Mouse (Mus musculus): Measurements from ENCODE around the gene Celf5.

Celf5 gene

DNA sequence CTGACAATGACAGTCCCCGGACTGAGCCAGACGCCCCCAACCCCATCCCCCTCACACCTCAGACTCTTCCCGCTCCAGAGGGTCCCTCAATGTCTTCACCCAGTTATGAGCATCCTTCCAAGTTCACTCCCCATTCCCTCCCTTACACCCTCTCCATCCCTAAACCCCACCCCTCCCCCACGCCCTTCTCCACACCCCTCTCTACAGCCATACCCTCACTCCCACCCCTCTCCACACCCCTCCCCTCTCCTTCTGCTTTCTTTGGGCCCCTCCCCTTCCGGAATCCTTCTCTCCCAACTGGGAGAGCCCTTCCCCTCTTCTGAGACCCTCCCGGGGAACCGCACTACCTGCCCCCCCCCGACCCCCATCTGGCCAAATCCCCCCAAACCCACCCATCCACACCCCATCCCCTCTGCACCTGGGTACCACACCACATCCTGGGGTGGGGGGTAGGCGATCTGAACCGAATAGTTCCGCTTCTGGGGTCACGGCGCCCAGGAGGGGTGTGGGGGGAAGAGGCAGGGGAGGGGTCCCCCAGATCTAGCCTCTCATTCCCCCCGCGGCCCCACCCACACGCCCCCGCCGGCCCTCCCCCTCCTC lies 10.0 kb downstream of the Celf5 start:
- in situ Hi-C loops (cut with MboI): no loop called here

- in situ Hi-C loops (cut with MboI): no loop called here
These were observed 12.1 kb downstream of the Celf5 start for GRCm38 (mm10) chr10:81470454-81470853.

- in situ Hi-C loops (cut with MboI): no loop called here
These were observed 13.3 kb downstream of the Celf5 start for GRCm38 (mm10) chr10:81469253-81469652.

DNA sequence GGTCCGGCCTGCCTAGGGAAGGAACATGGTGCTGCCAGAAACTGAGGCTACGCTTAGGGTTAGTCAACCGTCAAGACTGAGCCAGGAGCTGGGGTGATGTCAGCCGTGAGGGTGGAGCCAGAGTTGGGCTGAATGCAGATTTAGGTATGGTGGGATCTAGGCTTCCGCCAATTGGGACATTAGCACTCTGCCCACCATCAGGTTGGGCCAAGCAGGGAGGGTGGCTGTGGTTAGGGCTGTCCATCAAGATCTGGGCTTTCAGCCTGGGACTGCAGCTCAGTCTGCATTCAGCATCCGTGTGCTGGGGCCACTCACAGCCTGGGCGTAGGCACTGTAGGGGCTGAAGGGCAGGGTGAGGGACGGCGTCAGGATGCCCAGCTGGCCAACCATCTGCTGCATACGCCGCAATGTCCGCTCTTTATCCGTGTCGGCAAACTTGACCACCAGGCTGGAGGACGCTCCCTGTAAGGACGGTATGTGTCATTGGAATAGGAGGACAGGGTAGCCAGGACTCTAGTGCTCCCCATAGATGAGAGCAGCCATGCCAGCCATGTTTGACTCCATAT lies 14.8 kb downstream of the Celf5 start:
- in situ Hi-C loops (cut with MboI): no loop called here

GRCm38 (mm10) chr10:81466881-81467280 lies 15.6 kb downstream of the Celf5 start:
- in situ Hi-C loops (cut with MboI): no loop called here

- in situ Hi-C loops (cut with MboI): no loop called here
These were observed 16.4 kb downstream of the Celf5 start for GRCm38 (mm10) chr10:81466066-81466465.

- in situ Hi-C loops (cut with MboI): no loop called here
These were observed 17.3 kb downstream of the Celf5 start for GRCm38 (mm10) chr10:81465265-81465645.

- in situ Hi-C loops (cut with MboI): no loop called here
These were observed 17.9 kb downstream of the Celf5 start for GRCm38 (mm10) chr10:81464405-81465264.

GRCm38 (mm10) chr10:81463531-81463930 lies 19.0 kb downstream of the Celf5 start:
- in situ Hi-C loops (cut with MboI): no loop called here

- in situ Hi-C loops (cut with MboI): no loop called here
These were observed 19.6 kb downstream of the Celf5 start for GRCm38 (mm10) chr10:81462917-81463316.

DNA sequence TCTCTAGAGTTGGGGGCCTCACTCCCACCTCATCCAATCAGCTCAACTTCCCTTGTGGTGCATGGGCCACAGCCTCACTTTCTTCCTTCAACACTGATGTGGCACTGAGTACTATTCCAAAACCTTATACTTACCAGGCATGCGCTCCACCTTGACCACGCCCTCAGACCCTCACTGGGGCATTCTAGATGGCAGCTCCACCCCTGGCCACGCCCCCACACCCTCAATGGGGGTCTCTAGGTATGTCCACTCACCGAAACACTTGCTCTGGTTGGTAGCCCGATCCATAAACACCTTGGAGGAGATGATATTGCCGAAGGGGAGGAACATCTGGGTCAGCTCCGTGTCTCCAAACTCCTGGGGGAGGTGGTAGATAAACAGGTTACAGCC lies 20.1 kb downstream of the Celf5 start:
- in situ Hi-C loops (cut with MboI): no loop called here

DNA sequence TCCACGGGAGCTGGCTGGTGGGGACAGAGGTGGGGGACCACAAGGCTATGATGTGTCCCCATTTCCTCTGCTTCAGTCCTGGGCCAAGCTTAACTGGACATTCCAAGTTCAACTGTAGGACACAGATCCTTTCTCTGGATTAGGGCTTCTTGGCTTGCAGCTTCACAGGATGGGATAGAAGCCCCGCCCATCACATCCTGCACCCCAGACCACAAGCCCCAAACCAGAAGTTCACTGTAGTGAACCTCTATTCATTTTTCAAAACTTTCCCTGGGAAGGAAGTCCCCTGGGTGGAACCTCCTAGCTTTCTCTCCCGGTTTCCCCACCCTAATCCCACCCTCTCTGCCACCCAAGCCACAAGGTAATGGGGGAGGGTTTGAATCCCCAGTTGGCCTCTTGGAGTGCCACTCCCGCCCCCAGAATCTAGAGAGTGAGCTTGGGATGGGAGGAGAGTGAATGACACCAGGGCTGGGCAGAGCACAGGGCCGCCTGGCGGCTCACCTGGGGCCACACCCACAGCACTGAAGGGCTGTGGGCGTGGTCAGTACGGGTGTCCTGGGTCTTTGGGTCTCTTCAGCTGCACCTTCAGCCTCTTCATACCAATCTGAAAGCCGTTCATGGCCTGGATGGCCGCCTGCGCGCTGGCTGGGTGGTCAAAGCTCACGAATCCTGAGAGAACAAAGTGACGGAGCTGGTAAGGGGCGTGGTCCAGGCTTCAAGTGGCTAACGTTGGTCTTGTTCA lies 20.7 kb downstream of the Celf5 start:
- in situ Hi-C loops (cut with MboI): no loop called here

- in situ Hi-C loops (cut with MboI): no loop called here
These were observed 21.6 kb downstream of the Celf5 start for GRCm38 (mm10) chr10:81460951-81461350.

GRCm38 (mm10) chr10:81460471-81460870 lies 22.0 kb downstream of the Celf5 start:
- in situ Hi-C loops (cut with MboI): no loop called here

GRCm38 (mm10) chr10:81459399-81459798 lies 23.1 kb downstream of the Celf5 start:
- in situ Hi-C loops (cut with MboI): no loop called here

- in situ Hi-C loops (cut with MboI): no loop called here
These were observed 24.2 kb downstream of the Celf5 start for GRCm38 (mm10) chr10:81458267-81458666.

- in situ Hi-C loops (cut with MboI): no loop called here
These were observed 24.9 kb downstream of the Celf5 start for GRCm38 (mm10) chr10:81457624-81458023.

- in situ Hi-C loops (cut with MboI): no loop called here
These were observed 25.4 kb downstream of the Celf5 start for GRCm38 (mm10) chr10:81456983-81457563.

DNA sequence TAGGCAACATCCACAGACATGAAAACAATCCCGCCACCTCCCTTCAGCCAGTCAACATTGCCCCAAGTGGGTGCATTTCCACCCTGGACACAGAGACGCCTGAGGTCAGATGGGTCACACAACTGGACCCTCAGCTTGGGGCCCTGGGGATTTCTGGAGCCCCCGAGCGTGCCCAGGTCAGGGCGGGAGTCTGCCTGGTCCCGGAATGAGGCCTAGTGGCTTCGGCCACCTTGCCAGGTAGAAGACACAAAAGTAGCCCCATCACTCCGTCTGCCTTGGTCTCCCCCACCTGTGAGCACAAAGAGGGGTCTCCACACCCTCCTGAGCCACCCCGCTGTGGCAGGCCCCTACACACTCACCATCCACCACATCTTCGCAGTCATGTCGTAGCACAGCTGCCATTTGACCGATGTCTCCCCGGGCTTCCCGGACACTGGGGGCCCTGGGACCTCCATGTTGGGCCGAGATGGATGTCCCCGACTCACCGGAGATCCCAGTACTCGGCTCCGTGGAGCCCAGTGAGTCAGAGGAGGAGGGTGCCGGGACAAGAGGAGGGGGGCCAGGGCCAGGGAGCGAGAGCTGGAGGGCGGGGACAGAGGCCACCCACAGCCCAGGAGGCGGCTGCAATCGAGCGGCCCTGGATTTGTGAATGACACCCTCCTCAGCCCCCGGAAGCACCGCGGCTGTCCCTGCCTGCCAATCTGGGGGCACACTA lies 27.2 kb downstream of the Celf5 start, which contains the start of gene Nfic:
TSS of gene Nfic (minus strand) at position 455 of the 715 bp plus-strand sequence.
- in situ Hi-C loops (cut with MboI): no loop called here

DNA sequence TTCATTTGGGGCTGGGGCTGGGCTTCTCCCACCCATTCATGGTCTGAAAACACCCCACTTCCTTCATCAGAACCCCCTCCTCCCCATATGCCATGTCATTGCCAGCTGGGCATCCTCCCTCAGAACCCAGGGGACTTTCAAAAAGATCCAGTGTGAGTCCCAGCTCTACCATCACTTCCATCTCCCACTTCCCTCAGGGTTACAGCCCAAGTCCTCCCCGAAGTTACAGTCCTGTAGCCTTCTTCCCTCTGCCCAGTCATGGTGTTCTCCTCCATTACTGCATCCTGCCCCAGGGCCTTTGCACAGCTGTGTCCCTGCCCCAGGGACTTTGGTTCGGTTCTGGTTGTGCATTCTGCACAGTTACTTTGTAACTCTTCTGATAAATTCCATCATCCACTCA lies 28.4 kb downstream of the Celf5 start:
- in situ Hi-C loops (cut with MboI): no loop called here

GRCm38 (mm10) chr10:81452947-81453288 lies 29.6 kb downstream of the Celf5 start:
- in situ Hi-C loops (cut with MboI): no loop called here
